Mouse (Mus musculus) fibroblast of lung, adult 2 months (primary cell): ENCODE measurements around the gene Ddx11.
"Not testable (repeated sequence)": the region's sequence is repeated elsewhere in the genome, so short reads cannot be mapped to it uniquely, and the experiment has no call there.

ENCODE experiments used
- DNase-seq: peaks from one replicate; pipeline ENCODE4 v3.0.0-alpha.2; 2011; ENCODE audit warnings: low read depth

The Ddx11 gene

GRCm38 (mm10) chr17:66118991-66119390, 4.3 kb upstream of the Ddx11 start:
- DNase-seq, result no peak

- no peak for DNase-seq
These were observed 2.6 kb upstream of the Ddx11 start for GRCm38 (mm10) chr17:66120701-66121100.

GRCm38 (mm10) chr17:66123816-66124610, 693 bp downstream of the Ddx11 start:
- DNase-seq, result no peak

- DNase-seq, result no peak
These were observed 1.9 kb downstream of the Ddx11 start for GRCm38 (mm10) chr17:66125211-66125610.

GRCm38 (mm10) chr17:66130371-66130770, 7.1 kb downstream of the Ddx11 start:
- DNase-seq, result no peak

GRCm38 (mm10) chr17:66131212-66131611, 7.9 kb downstream of the Ddx11 start:
- no peak for DNase-seq

- not testable (repeated sequence) for DNase-seq
These were observed 29.7 kb downstream of the Ddx11 start for GRCm38 (mm10) chr17:66152706-66153662.

- not testable (repeated sequence) for DNase-seq
These were observed 30.6 kb downstream of the Ddx11 start for GRCm38 (mm10) chr17:66153735-66154423.

GRCm38 (mm10) chr17:66154876-66155275, 31.6 kb downstream of the Ddx11 start:
- DNase-seq, result no peak

GRCm38 (mm10) chr17:66158271-66158670, 35.0 kb downstream of the Ddx11 start:
- DNase-seq, result no peak

- not testable (repeated sequence) for DNase-seq
These were observed 43.8 kb downstream of the Ddx11 start for GRCm38 (mm10) chr17:66167141-66167540.

- not testable (repeated sequence) for DNase-seq
These were observed 47.7 kb downstream of the Ddx11 start for GRCm38 (mm10) chr17:66170971-66171370.

GRCm38 (mm10) chr17:66190577-66190976, 67.3 kb downstream of the Ddx11 start:
- DNase-seq, result no peak

GRCm38 (mm10) chr17:66197041-66197440, 73.7 kb downstream of the Ddx11 start:
- peak; percentile 11 for DNase-seq
